In genomic region chr5:151368395-151369190, GRCm38 (mm10) we compare ENCODE assay signal across 8 mouse cellular contexts. TPM values are rescaled to one million over a fixed set of nuclear protein-coding genes. Genes with fewer than 3 reads are reported as not detected.
A peak's percentile ranks its signal among the peaks of the same experiment; 100 is the strongest.
DNase-seq lines count a peak whose midpoint lies in the region; ATAC-seq lines count a peak whose summit lies in the region.

No protein-coding gene starts in this region.

- peak; percentile 99 for DNase-seq in R1 (ENCODE audit: low read depth, low spot score)
- DNase-seq in cerebellum, postnatal 25 days, result peak; percentile 99 to 100
- DNase-seq in frontal cortex, postnatal 25 days (ENCODE audit: low spot score in 2 of 2), result peak; percentile 99 to 100
- DNase-seq in left cerebral cortex, adult 11 months (ENCODE audit: low spot score), result peak; percentile 100
- DNase-seq in lung, postnatal 4 days, result peak; percentile 100
- peak; percentile 99 for DNase-seq in retina, postnatal 7 days (ENCODE audit: low read depth, low spot score)
- DNase-seq in urinary bladder, adult 2 months (ENCODE audit: low spot score), result peak; percentile 99

- peak; percentile 99 for ATAC-seq in hindbrain, embryonic 15.5 days (ENCODE audit: low FRiP score, low read depth)

- WGBS in hindbrain, embryonic 15.5 days, result under 1% methylated on average over 75 of the region's 75 CpGs

- peak overlapping the region; percentile 96 for H3K27ac ChIP-seq in hindbrain, embryonic 15.5 days (replicated peaks)

- peaks cover 17% of the 10 kb centered on the region for H3K4me1 ChIP-seq in hindbrain, embryonic 15.5 days (replicated peaks)

- no peaks in the 10 kb centered on the region for H3K27me3 ChIP-seq in hindbrain, embryonic 15.5 days

- no peaks in the 10 kb centered on the region for H3K36me3 ChIP-seq in hindbrain, embryonic 15.5 days

- peak overlapping the region; percentile 61 for H3K4me3 ChIP-seq in hindbrain, embryonic 15.5 days

- H3K9me3 ChIP-seq in hindbrain, embryonic 15.5 days, result no peaks in the 10 kb centered on the region

- H3K9ac ChIP-seq in hindbrain, embryonic 15.5 days, result peak overlapping the region; percentile 81

- peak overlapping the region; percentile 73 for H3K4me2 ChIP-seq in hindbrain, embryonic 15.5 days

RNA-seq across cellular contexts. Expression of gene Gm42906, which starts 59.4 kb away (rescaled TPM):
- polyA plus RNA-seq in hindbrain, embryonic 15.5 days (2015; fragmentation: Nextera tagmentation; extraction: Ambion mirVana), result not detected in 2 replicates
- 1.2 and 2.4 TPM in 2 replicates for polyA plus RNA-seq in urinary bladder, adult 2 months (2012; rRNA removed)

Comparison
In these comparisons a context has a peak if more than half of its experiments do, and no peak if none do; other contexts are left out.
1. Peak in every context shown above with its lines: DNase-seq, ATAC-seq, H3K4me3 ChIP-seq and H3K27ac ChIP-seq.